Mouse (Mus musculus) frontal cortex, postnatal 25 days (tissue): Measurements from ENCODE around the gene Sf3b6.
"Not testable (repeated sequence)": the region's sequence is repeated elsewhere in the genome, so short reads cannot be mapped to it uniquely, and the experiment has no call there.

ENCODE experiments used
- DNase-seq, 2 experiments: peaks; one replicate each; pipeline ENCODE4 v3.0.0; 2022; ENCODE audit warnings: low spot score in 2 of 2

Gene Sf3b6

GRCm38 (mm10) chr12:4817361-4818101 is at the start of gene Sf3b6:
TSS of gene Sf3b6 (plus strand) at chr12:4817544.
- DNase-seq, result peak; percentile 89 to 94

GRCm38 (mm10) chr12:4768492-4769332 is 48.6 kb upstream of the Sf3b6 start, which contains the start of the genes Pfn4 and Fam228b:
TSS of gene Pfn4 (plus strand) at chr12:4769022.
TSS of gene Fam228b (minus strand) at chr12:4769267.
- peak; percentile 99 for DNase-seq

DNA sequence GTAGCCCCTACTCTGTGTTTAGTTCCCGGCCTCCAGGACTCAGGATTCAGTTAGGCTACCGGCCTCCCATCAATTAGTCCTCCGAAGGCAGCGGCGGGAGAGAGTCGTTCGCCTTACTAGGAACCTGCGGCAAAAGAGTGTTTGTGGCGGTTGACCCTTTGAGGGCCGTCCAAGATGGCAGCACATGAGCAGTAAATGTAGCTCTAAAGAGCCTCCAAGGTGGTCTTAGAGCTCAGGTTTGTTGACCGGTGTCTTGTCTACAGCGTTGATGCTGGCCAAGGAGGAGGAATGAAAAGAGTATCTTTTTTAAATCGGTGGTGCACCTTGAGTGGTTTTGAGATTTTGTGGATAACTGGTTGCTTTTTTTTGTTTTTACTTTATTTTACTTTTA is 48.0 kb upstream of the Sf3b6 start:
- no peak for DNase-seq

- DNase-seq, result no peak
These were observed 42.3 kb upstream of the Sf3b6 start for GRCm38 (mm10) chr12:4774895-4775587.

- no peak for DNase-seq
These were observed 41.8 kb upstream of the Sf3b6 start for GRCm38 (mm10) chr12:4775588-4775949.

- DNase-seq, result no peak
These were observed 39.6 kb upstream of the Sf3b6 start for GRCm38 (mm10) chr12:4777734-4778133.

- DNase-seq, result no peak
These were observed 37.1 kb upstream of the Sf3b6 start for GRCm38 (mm10) chr12:4780245-4780644.

DNA sequence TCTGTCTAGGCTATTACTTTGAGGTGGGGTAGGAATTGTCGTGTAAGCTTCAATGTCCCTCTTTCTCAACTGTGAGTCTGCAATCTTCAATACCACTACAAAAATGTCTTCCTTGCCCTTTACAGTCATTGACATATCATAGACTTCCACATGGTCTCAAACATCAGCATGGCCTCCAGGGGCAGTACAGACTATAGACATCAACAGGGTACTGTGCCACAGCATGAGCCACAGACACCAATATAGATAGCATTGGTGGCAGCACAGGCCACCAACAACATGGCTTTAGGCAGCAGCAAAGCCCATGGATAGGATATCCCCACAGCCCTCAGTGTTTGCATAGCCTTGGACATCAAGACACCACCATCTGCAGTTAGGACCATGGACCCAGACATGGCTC is 36.1 kb upstream of the Sf3b6 start:
- no peak for DNase-seq

GRCm38 (mm10) chr12:4781725-4782404 is 35.5 kb upstream of the Sf3b6 start:
- DNase-seq, result not testable (repeated sequence)

DNA sequence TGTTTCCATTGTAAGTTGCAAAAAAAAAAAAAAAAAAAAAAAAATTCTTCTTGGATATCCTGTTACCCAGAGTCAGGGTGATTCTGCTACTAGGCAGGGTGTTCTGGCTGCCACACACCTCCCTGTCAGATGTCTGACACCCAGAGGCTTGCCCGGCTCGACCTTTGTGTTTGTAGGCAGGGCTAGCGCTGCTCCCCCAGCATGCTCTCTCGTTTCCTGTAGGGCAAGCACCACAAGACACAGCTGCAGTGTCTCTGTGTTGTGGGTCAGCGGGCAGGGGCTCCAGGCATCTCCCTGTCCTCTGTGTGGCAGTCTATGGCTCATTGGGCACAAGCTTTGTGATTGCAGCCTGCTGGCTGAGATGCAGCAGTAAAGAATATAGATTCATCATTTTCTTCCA is 33.7 kb upstream of the Sf3b6 start:
- DNase-seq, result no peak

- no peak for DNase-seq
These were observed 32.9 kb upstream of the Sf3b6 start for GRCm38 (mm10) chr12:4784466-4784865.

DNA sequence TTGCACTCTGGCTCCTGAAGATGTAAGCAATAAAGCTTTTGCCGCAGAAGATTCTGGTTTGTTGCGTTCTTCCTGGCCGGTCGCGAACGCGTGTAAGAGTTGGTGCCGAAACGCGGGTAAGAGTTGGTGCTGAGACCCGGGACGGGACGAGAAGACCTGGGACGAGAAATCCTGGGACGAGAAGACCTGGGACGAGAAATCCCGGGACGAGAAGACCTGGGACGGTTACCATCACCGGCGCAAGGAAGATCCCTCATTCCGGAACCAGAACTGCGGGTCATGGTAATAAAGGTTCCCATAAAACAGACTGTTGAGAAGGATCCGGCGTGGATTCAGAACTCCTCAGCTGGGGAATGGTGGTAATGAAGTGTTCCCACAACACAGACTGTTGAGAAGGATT is 29.2 kb upstream of the Sf3b6 start:
- DNase-seq, result not testable (repeated sequence)

DNA sequence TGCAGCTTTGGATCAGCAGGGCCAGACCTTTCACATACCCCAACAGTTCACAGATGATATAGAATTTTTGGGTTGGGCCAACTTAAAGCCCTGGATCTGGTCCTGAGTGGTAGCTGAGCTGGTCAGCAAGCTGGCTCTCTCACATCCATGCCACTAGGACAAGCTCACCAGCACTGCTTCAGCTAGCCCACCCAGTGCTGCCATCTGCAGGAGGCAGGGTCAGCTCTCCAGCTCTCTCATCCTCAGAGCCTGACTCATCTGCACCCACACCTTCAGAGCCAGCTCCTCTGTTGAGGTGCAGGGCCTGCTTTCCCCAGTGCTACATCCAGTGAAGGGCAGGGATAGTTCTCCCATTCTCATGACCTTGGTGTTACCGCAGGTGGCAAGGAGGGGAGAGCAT is 23.6 kb upstream of the Sf3b6 start:
- peak in 1 of 2 experiments; percentile 9 for DNase-seq

- not testable (repeated sequence) for DNase-seq
These were observed 19.9 kb upstream of the Sf3b6 start for GRCm38 (mm10) chr12:4797471-4797870.

- no peak for DNase-seq
These were observed 6.3 kb upstream of the Sf3b6 start for GRCm38 (mm10) chr12:4811036-4811435.

DNA sequence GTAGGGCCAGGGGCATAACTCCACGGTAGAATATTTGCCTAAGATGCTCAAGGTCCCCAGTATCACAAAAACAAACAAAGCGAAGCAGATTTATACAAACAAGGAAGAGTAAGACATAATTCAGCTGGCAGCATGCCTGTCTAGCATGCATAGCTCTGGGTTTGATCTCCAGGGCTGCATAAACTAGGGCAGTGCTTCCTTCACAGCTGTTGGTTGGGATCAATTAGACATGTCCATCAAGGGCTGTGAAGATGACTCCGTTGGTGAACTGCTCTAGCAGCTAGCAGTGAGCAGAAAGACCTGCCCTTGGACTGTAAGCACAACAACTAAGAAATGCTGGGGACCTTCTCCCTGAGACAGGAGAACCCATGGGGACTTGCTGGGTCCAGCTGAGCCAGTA is 5.6 kb upstream of the Sf3b6 start:
- DNase-seq, result no peak

- no peak for DNase-seq
These were observed 3.7 kb upstream of the Sf3b6 start for GRCm38 (mm10) chr12:4813636-4814035.

GRCm38 (mm10) chr12:4816680-4817360 is 524 bp upstream of the Sf3b6 start:
- no peak for DNase-seq

DNA sequence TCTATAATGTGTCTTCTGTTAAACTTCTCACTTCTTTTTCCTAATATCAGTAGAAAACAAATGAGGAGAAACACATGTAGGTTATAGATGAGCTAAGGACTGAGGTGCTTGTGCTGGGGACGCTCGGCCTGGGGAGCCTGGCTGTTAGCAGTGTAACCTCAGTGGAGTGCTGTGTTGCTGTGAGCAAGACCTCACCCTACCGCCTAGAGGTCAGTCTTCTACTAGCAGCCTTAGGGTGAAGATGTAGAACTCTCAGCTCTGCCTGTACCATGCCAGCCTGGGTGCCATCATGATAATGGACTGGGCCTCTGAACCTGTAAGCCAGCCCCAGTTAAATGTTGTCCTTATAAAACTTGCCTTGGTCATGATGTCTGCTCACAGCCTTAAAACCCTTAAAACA is 9.9 kb downstream of the Sf3b6 start:
- DNase-seq, result no peak

GRCm38 (mm10) chr12:4836959-4837358 is 19.6 kb downstream of the Sf3b6 start:
- DNase-seq, result no peak

- DNase-seq, result no peak
These were observed 22.7 kb downstream of the Sf3b6 start for GRCm38 (mm10) chr12:4840010-4840409.
